Mouse (Mus musculus) v-Abl transformed pro-B cells (cell line): Measurements from ENCODE around the gene Mroh7.
"Not testable (repeated sequence)": the region's sequence is repeated elsewhere in the genome, so short reads cannot be mapped to it uniquely, and the experiment has no call there.

ENCODE experiments used
- in situ Hi-C, 2 experiments: fragments of 400-800 bp; cut with MboI; formaldehyde crosslinking; loops; one replicate each; pipeline ENCODE4 v1.15.1; 2025; ENCODE audit not compliant: unreplicated experiment in 2 of 2

Gene Mroh7

GRCm38 (mm10) chr4:106730814-106731213, at the start of gene Mroh7:
TSS of gene Mroh7 (minus strand) at chr4:106730925.
- in situ Hi-C loops, result no loop called here

- in situ Hi-C loops, result no loop called here
Measured at GRCm38 (mm10) chr4:106780045-106780444, 49.3 kb upstream of the Mroh7 start.

- in situ Hi-C loops, result no loop called here
Measured at GRCm38 (mm10) chr4:106778116-106778788, 47.5 kb upstream of the Mroh7 start.

GRCm38 (mm10) chr4:106776998-106777397, 46.3 kb upstream of the Mroh7 start:
- in situ Hi-C loops, result no loop called here

GRCm38 (mm10) chr4:106775767-106776166, 45.0 kb upstream of the Mroh7 start:
- in situ Hi-C loops, result not testable (repeated sequence)

- in situ Hi-C loops, result no loop called here
Measured at GRCm38 (mm10) chr4:106772558-106772957, 41.8 kb upstream of the Mroh7 start.

GRCm38 (mm10) chr4:106769306-106769705, 38.6 kb upstream of the Mroh7 start:
- in situ Hi-C loops, result no loop called here

- in situ Hi-C loops, result no loop called here
Measured at GRCm38 (mm10) chr4:106764166-106764565, 33.4 kb upstream of the Mroh7 start.

- in situ Hi-C loops, result no loop called here
Measured at GRCm38 (mm10) chr4:106751726-106752125, 21.0 kb upstream of the Mroh7 start.

GRCm38 (mm10) chr4:106749699-106750098, 19.0 kb upstream of the Mroh7 start:
- in situ Hi-C loops, result no loop called here

- in situ Hi-C loops, result no loop called here
Measured at GRCm38 (mm10) chr4:106747001-106747580, 16.4 kb upstream of the Mroh7 start.

GRCm38 (mm10) chr4:106745862-106746261, 15.1 kb upstream of the Mroh7 start:
- in situ Hi-C loops, result no loop called here

GRCm38 (mm10) chr4:106737904-106738303, 7.2 kb upstream of the Mroh7 start:
- in situ Hi-C loops, result no loop called here

- in situ Hi-C loops, result not testable (repeated sequence)
Measured at GRCm38 (mm10) chr4:106736884-106737283, 6.2 kb upstream of the Mroh7 start.

- in situ Hi-C loops, result no loop called here
Measured at GRCm38 (mm10) chr4:106733636-106734035, 2.9 kb upstream of the Mroh7 start, which contains the start of gene Fam151a. TSS of gene Fam151a (plus strand) at chr4:106733889.

GRCm38 (mm10) chr4:106720631-106721030, 10.1 kb downstream of the Mroh7 start:
- in situ Hi-C loops, result no loop called here

- in situ Hi-C loops, result loop anchor here in 1 of 2 experiments (10.0 kb wide), 1 partner anchor 239 kb away; no protein-coding TSS in a partner anchor
Measured at GRCm38 (mm10) chr4:106713622-106714021, 17.1 kb downstream of the Mroh7 start.

- in situ Hi-C loops, result loop anchor here (5.0 to 10.0 kb wide), 3 partner anchors 76 to 234 kb away; no protein-coding TSS in a partner anchor
Measured at GRCm38 (mm10) chr4:106708408-106708807, 22.3 kb downstream of the Mroh7 start.

GRCm38 (mm10) chr4:106707957-106708356, 22.8 kb downstream of the Mroh7 start:
- in situ Hi-C loops, result loop anchor here (5.0 to 10.0 kb wide), 3 partner anchors 76 to 233 kb away; no protein-coding TSS in a partner anchor

GRCm38 (mm10) chr4:106705096-106705665, 25.5 kb downstream of the Mroh7 start:
- in situ Hi-C loops, result loop anchor here (5.0 to 10.0 kb wide), 3 partner anchors 73 to 230 kb away; no protein-coding TSS in a partner anchor

- in situ Hi-C loops, result loop anchor here in 1 of 2 experiments (10.0 kb wide), 1 partner anchor 230 kb away; no protein-coding TSS in a partner anchor
Measured at GRCm38 (mm10) chr4:106704416-106704815, 26.3 kb downstream of the Mroh7 start.
